Mouse (Mus musculus): ENCODE results near the gene Bfar.
"Not testable (repeated sequence)": the region's sequence is repeated elsewhere in the genome, so short reads cannot be mapped to it uniquely, and the experiment has no call there.

Gene Bfar

GRCm38 (mm10) chr16:13727811-13728335 is 56.2 kb downstream of the Bfar start:
- no peak for DNase-seq

DNA sequence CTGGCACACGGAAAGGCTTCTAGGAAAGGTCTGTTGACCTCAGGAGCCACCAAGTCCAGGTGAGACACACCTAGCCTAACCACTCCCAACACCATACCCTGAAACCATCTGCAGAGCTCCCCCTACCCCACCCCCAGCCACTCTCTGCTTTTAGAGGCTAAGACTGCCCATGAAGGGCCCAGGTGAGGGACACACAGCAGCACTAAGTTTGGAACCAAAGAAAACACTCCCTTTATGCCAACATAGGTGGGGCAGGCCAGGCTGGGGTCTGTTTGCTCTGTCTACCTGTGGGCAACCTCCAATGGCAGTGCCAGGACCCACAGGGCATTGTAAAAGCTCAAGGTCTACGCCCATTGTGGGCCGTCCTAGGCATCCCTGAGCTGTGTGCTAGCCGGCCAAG is 57.8 kb downstream of the Bfar start:
- no peak for DNase-seq

GRCm38 (mm10) chr16:13730285-13731255 is 58.9 kb downstream of the Bfar start, which contains the start of gene Pla2g10:
TSS of gene Pla2g10 (minus strand) at chr16:13730983.
- DNase-seq, result no peak

- DNase-seq, result no peak
Measured at GRCm38 (mm10) chr16:13732786-13733185, 61.1 kb downstream of the Bfar start.

- DNase-seq, result peak; percentile 47
Measured at GRCm38 (mm10) chr16:13733518-13734137, 62.0 kb downstream of the Bfar start.

DNA sequence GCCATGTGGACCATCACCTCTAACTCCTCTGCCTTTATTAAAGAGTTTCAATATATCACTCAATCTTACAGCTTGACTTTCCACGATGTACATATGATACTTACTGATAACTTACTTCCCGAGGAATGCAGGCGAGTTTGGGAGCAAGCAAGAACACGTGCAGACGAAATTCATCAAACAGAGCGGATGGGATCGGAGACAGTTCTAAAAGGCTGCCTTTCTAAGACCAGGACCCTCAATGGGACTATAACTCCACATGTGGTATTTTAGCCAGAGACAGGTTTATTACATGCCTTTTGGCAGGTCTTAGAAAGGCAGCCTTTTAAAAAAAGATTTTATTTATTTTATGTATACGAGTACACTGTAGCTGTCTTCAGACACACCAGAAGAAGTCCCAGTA is 64.3 kb downstream of the Bfar start:
- DNase-seq, result no peak

GRCm38 (mm10) chr16:13739044-13739443 is 67.4 kb downstream of the Bfar start:
- DNase-seq, result not testable (repeated sequence)

GRCm38 (mm10) chr16:13740844-13741243 is 69.2 kb downstream of the Bfar start:
- DNase-seq, result no peak

DNA sequence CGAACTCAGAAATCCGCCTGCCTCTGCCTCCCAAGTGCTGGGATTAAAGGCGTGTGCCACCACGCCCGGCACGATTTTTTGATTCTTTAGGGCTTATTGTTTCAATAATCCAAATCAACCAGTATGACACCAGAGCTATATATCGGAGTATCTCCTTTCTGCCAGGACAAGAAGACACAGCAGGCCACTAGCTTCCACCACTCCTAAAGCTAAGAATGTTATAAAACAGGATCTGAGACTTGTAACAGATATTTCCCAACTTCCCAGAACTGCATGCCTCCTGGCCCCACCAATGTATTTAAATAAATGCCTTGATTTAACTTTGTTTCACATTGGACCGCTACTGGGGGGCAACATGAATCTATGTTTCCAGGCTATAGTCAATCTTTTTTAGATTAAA is 76.0 kb downstream of the Bfar start:
- DNase-seq, result no peak

GRCm38 (mm10) chr16:13748124-13748523 is 76.5 kb downstream of the Bfar start:
- no peak for DNase-seq

- not testable (repeated sequence) for DNase-seq
Measured at GRCm38 (mm10) chr16:13748813-13749212, 77.2 kb downstream of the Bfar start.

DNA sequence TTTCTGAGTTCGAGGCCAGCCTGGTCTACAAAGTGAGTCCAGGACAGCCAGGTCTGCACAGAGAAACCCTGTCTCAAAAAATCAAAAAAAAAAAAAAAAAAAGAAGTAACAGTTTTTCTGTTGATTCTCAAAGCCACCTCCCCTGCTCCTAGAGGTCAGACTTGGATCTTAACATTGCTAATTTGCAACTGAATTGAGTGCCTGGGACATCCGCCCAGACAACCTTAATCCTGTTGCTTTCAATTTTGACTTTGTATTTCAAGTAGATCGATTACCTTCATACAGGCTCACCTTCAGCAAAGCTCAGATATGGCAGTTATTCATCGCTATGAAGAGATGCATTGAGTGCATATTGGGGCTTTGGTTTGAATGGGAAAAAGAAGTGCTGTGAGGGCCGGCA is 77.6 kb downstream of the Bfar start:
- no peak for DNase-seq

DNA sequence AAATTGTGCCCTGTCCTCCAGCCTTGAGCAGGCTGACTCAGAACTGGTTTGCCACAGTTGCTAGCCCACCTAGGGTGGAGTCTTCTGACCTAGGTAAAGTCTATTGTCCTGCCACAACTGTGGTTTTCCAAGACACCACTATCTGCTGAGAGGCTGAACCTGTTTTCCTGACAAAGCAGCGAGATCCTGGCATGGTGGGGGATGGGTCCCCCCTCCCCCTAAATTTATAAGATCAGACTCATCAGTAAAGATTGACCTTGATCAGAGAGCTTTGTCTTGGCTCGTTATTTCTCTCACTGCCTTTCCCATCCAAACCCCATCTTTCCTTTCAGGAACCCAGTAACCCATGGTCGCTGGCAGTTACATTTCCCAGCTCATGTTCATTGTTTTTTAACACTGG is 78.3 kb downstream of the Bfar start:
- DNase-seq, result no peak

- DNase-seq, result no peak
Measured at GRCm38 (mm10) chr16:13750626-13751025, 79.0 kb downstream of the Bfar start.
